Mouse (Mus musculus): Measurements from ENCODE around the gene Klhl36.

DNA sequence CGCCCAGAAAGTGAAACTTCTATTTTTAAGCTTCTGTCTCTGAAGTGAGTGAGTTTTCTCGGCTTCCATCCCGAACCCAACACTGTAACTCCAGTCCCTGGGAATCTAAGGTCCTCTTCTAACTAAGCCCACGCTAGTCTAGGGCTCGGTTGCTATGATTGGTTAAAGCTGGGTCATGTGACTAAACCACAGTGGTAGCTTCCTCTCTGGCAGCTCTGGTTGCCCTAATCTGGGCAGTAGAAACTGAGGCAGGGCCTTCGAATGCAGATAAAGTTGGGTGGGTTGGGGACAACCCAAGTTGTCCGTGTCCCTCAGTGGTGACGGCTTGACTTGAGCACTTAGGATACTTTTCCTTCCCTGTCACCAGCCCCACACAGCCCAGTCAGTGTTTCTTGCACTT is 8.5 kb upstream of the Klhl36 start:
- TF ChIP-seq POLR2A (IDR thresholded peaks at IDR 0.05; ENCODE audit: control insufficient read depth, low read depth, low read length) (no peak), CTCF (IDR thresholded peaks at IDR 0.05; ENCODE audit: control insufficient read depth, insufficient read depth, insufficient replicate concordance, low read depth, low read length) (no peak)

Data from testis, adult 2 months (tissue).